Mouse (Mus musculus): Measurements from ENCODE around the gene Ndrg2. TPM values are rescaled to one million over a fixed set of nuclear protein-coding genes. Genes with fewer than 3 reads are reported as not detected.
A peak's percentile ranks its signal among the peaks of the same experiment; 100 is the strongest.

Gene Ndrg2
- total and polyA plus RNA-seq, 3 experiments: 1,274 to 2,120 (median 1,571) TPM

GRCm38 (mm10) chr14:51912391-51913061 is 1.4 kb downstream of the Ndrg2 start:
- 0 out of 2 replicates have a peak, but pooled peaks have one; percentile 41 for TF ChIP-seq POLR2A (IDR thresholded peaks at IDR 0.05; ENCODE audit: insufficient read depth, low read depth, low read length)
- no peak for TF ChIP-seq CTCF (IDR thresholded peaks at IDR 0.05)
- 0 out of 2 replicates have a peak, but pooled peaks have one; percentile 29 for TF ChIP-seq EP300 (IDR thresholded peaks at IDR 0.05; ENCODE audit: insufficient read depth, low read depth, low read length)
- Histone ChIP-seq H3K4me3 (peak overlapping the region; percentile 72), H3K27ac (peak overlapping the region; percentile 99), H3K4me1 (ENCODE audit: control insufficient read depth, insufficient read depth, low read length) (peaks cover 9% of the 10 kb centered on the region), H3K27me3 (ENCODE audit: control insufficient read depth, insufficient read depth, low read length) (no peaks in the 10 kb centered on the region), H3K36me3 (ENCODE audit: control insufficient read depth, insufficient read depth, low read length) (peaks cover 2% of the 10 kb centered on the region; the same call in 1 of the 2 replicates), H3K9ac (ENCODE audit: low read depth, low read length) (peak overlapping the region; percentile 90), H3K79me2 (replicated peaks; ENCODE audit: control insufficient read depth, insufficient read depth, low read length) (no peaks in the 10 kb centered on the region)
- WGBS: 14% methylated on average over 14 of the region's 14 CpGs
- DNase-seq: peak; percentile 51 to 56
- intact Hi-C loops (cut with DNase I): no loop called here

GRCm38 (mm10) chr14:51911301-51911700 is 2.7 kb downstream of the Ndrg2 start:
- Histone ChIP-seq H3K36me3 (ENCODE audit: control insufficient read depth, insufficient read depth, low read length) (peaks cover 2% of the 10 kb centered on the region; the same call in 1 of the 2 replicates), H3K27me3 (ENCODE audit: control insufficient read depth, insufficient read depth, low read length) (no peaks in the 10 kb centered on the region), H3K4me3 (peak overlapping the region; percentile 44; the same call in 1 of the 2 replicates), H3K4me1 (ENCODE audit: control insufficient read depth, insufficient read depth, low read length) (peaks cover 9% of the 10 kb centered on the region), H3K27ac (peak overlapping the region; percentile 99), H3K9ac (ENCODE audit: low read depth, low read length) (no peak overlapping the region), H3K79me2 (replicated peaks; ENCODE audit: control insufficient read depth, insufficient read depth, low read length) (no peaks in the 10 kb centered on the region)
- DNase-seq: no peak
- intact Hi-C loops (cut with DNase I): no loop called here
- no peak for TF ChIP-seq CTCF (IDR thresholded peaks at IDR 0.05)
- no peak for TF ChIP-seq EP300 (IDR thresholded peaks at IDR 0.05; ENCODE audit: insufficient read depth, low read depth, low read length)
- TF ChIP-seq POLR2A (IDR thresholded peaks at IDR 0.05; ENCODE audit: insufficient read depth, low read depth, low read length): no peak
- 59% methylated on average over 10 of the region's 10 CpGs for WGBS

GRCm38 (mm10) chr14:51906102-51906501 is 7.9 kb downstream of the Ndrg2 start:
- Histone ChIP-seq H3K27ac (no peak overlapping the region), H3K4me3 (no peak overlapping the region), H3K4me1 (ENCODE audit: control insufficient read depth, insufficient read depth, low read length) (0 out of 2 replicates have a peak, but pooled peaks cover 2% of the 10 kb centered on the region), H3K27me3 (ENCODE audit: control insufficient read depth, insufficient read depth, low read length) (no peaks in the 10 kb centered on the region), H3K79me2 (replicated peaks; ENCODE audit: control insufficient read depth, insufficient read depth, low read length) (no peaks in the 10 kb centered on the region), H3K9ac (ENCODE audit: low read depth, low read length) (no peak overlapping the region), H3K36me3 (ENCODE audit: control insufficient read depth, insufficient read depth, low read length) (peaks cover 2% of the 10 kb centered on the region; the same call in 1 of the 2 replicates)
- no peak for DNase-seq
- 75% methylated on average over 11 of the region's 11 CpGs for WGBS
- TF ChIP-seq CTCF (IDR thresholded peaks at IDR 0.05): no peak
- no peak for TF ChIP-seq POLR2A (IDR thresholded peaks at IDR 0.05; ENCODE audit: insufficient read depth, low read depth, low read length)
- TF ChIP-seq EP300 (IDR thresholded peaks at IDR 0.05; ENCODE audit: insufficient read depth, low read depth, low read length): no peak
- intact Hi-C loops (cut with DNase I): loop anchor here (10.0 kb wide), 1 partner anchor 289 kb away; the partner anchor contains the start of gene Supt16

GRCm38 (mm10) chr14:51904706-51905105 is 9.3 kb downstream of the Ndrg2 start:
- Histone ChIP-seq H3K4me1 (ENCODE audit: control insufficient read depth, insufficient read depth, low read length) (0 out of 2 replicates have a peak, but pooled peaks cover 2% of the 10 kb centered on the region), H3K36me3 (ENCODE audit: control insufficient read depth, insufficient read depth, low read length) (peaks cover 2% of the 10 kb centered on the region; the same call in 1 of the 2 replicates), H3K27me3 (ENCODE audit: control insufficient read depth, insufficient read depth, low read length) (no peaks in the 10 kb centered on the region), H3K4me3 (no peak overlapping the region), H3K9ac (ENCODE audit: low read depth, low read length) (no peak overlapping the region), H3K27ac (no peak overlapping the region), H3K79me2 (replicated peaks; ENCODE audit: control insufficient read depth, insufficient read depth, low read length) (no peaks in the 10 kb centered on the region)
- 58% methylated on average over 7 of the region's 7 CpGs for WGBS
- TF ChIP-seq CTCF (IDR thresholded peaks at IDR 0.05): peak; percentile 58
- TF ChIP-seq POLR2A (IDR thresholded peaks at IDR 0.05; ENCODE audit: insufficient read depth, low read depth, low read length): no peak
- intact Hi-C loops (cut with DNase I): loop anchor here (5.0 to 10.0 kb wide), 2 partner anchors 38 to 290 kb away; partner anchors contain the start of gene Supt16
- DNase-seq: no peak

- no peak for DNase-seq
- peaks cover 2% of the 10 kb centered on the region; the same call in 1 of the 2 replicates for H3K36me3 ChIP-seq (ENCODE audit: control insufficient read depth, insufficient read depth, low read length)
- WGBS: 80% methylated on average over 9 of the region's 9 CpGs
- H3K27me3 ChIP-seq (ENCODE audit: control insufficient read depth, insufficient read depth, low read length): no peaks in the 10 kb centered on the region
- H3K4me1 ChIP-seq (ENCODE audit: control insufficient read depth, insufficient read depth, low read length): 0 out of 2 replicates have a peak, but pooled peaks cover 2% of the 10 kb centered on the region
- TF ChIP-seq POLR2A (IDR thresholded peaks at IDR 0.05; ENCODE audit: insufficient read depth, low read depth, low read length) (0 out of 2 replicates have a peak, but pooled peaks have one; percentile 37), EP300 (IDR thresholded peaks at IDR 0.05; ENCODE audit: insufficient read depth, low read depth, low read length) (no peak), CTCF (IDR thresholded peaks at IDR 0.05) (no peak)
- H3K9ac ChIP-seq (ENCODE audit: low read depth, low read length): no peak overlapping the region
- no peak overlapping the region for H3K4me3 ChIP-seq
- no peaks in the 10 kb centered on the region for H3K79me2 ChIP-seq (replicated peaks; ENCODE audit: control insufficient read depth, insufficient read depth, low read length)
- intact Hi-C loops (cut with DNase I): loop anchor here (1.0 to 10.0 kb wide), 4 partner anchors 27 to 291 kb away; partner anchors contain the start of gene Supt16
- no peak overlapping the region for H3K27ac ChIP-seq
These were observed 10.2 kb downstream of the Ndrg2 start for GRCm38 (mm10) chr14:51903782-51904181.
